Mouse (Mus musculus): ENCODE results near the gene Stx8. TPM values are rescaled to one million over a fixed set of nuclear protein-coding genes. Genes with fewer than 3 reads are reported as not detected.

The Stx8 gene
- polyA plus RNA-seq, 1 experiment from 2014 or later = 68.5 TPM

DNA sequence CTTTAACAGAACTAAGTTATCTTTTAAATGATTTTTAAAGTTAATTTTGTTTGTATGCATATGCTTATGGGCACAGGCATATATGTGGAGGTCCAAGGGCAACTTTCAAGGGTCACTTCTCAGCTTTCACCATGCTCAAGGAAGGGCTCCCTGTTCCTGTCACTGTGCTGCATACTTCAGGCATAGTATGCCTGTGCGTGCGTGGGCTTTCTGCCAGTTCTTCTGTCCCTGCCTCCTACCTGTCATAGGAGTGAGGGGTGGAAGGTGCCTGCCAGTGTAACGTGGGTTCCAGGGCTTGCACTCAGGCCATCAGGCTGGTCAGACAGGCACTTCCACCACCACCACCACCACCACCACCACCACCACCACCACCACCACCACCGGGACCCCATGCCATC lies 206.7 kb downstream of the Stx8 start:
- H3K4me2 ChIP-seq (ENCODE audit: low read depth, low read length) = no peak overlapping the region
- H3K27ac ChIP-seq (ENCODE audit: low read depth, low read length) = no peak overlapping the region
- H3K9ac ChIP-seq (replicated peaks; ENCODE audit: low read depth, low read length) = no peak overlapping the region
- no peaks in the 10 kb centered on the region for H3K36me3 ChIP-seq (ENCODE audit: control insufficient read depth, insufficient read depth, low read length)
- no peak for ATAC-seq (ENCODE audit: low read depth)
- no peaks in the 10 kb centered on the region for H3K27me3 ChIP-seq (ENCODE audit: control insufficient read depth, insufficient read depth, low read length)
- no peaks in the 10 kb centered on the region for H3K4me1 ChIP-seq (ENCODE audit: control insufficient read depth, insufficient read depth, low read length)
- WGBS = 69% methylated on average over 4 of the region's 4 CpGs
- no peaks in the 10 kb centered on the region for H3K9me3 ChIP-seq (ENCODE audit: control insufficient read depth, low read length)
- H3K4me3 ChIP-seq (ENCODE audit: low read depth, low read length) = no peak overlapping the region

DNA sequence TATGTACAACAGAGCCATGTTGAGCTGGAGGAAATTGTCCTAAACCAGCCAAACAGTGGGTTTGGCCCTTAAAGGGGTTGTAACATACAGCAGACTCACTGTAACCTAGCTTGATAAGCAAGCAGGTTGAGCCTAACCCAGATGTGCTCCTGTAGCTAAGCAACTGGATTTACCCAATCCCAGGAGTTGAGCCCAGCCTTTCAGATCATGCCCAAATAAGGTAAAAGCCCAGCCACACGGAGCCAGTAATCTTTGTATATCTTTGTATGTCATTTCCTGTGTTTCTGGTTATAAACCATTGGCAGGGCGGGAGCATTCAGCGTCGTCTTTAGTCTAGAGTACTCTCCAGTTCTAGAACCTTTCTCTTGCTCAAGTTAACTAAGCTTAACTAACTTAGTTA lies 210.6 kb downstream of the Stx8 start:
- no peaks in the 10 kb centered on the region for H3K36me3 ChIP-seq (ENCODE audit: control insufficient read depth, insufficient read depth, low read length)
- no peak overlapping the region for H3K27ac ChIP-seq (ENCODE audit: low read depth, low read length)
- no peaks in the 10 kb centered on the region for H3K9me3 ChIP-seq (ENCODE audit: control insufficient read depth, low read length)
- H3K27me3 ChIP-seq (ENCODE audit: control insufficient read depth, insufficient read depth, low read length) = no peaks in the 10 kb centered on the region
- H3K4me2 ChIP-seq (ENCODE audit: low read depth, low read length) = no peak overlapping the region
- H3K9ac ChIP-seq (replicated peaks; ENCODE audit: low read depth, low read length) = no peak overlapping the region
- WGBS = 79% methylated on average over 4 of the region's 4 CpGs
- H3K4me1 ChIP-seq (ENCODE audit: control insufficient read depth, insufficient read depth, low read length) = no peaks in the 10 kb centered on the region
- no peak for ATAC-seq (ENCODE audit: low read depth)
- H3K4me3 ChIP-seq (ENCODE audit: low read depth, low read length) = no peak overlapping the region

DNA sequence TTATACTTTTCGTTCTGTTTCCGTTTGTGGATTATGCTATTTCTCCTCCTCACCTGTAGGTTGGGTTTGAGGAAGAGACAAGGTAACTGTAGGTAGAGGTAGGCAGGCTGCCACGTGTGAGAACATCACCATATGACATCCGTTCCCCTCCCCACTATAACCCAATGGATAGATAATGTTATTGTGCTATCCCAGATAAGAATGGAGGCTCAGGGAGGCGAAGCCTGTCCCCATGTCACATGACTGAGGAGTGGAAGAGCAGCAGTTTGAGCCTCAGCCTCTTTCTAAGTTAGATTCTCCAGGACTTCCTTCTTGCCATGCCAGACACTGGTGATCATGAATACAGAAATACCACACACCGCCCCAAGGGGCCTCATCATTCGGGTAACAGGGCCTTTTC lies 211.4 kb downstream of the Stx8 start:
- H3K4me1 ChIP-seq (ENCODE audit: control insufficient read depth, insufficient read depth, low read length) = no peaks in the 10 kb centered on the region
- no peak overlapping the region for H3K4me2 ChIP-seq (ENCODE audit: low read depth, low read length)
- H3K36me3 ChIP-seq (ENCODE audit: control insufficient read depth, insufficient read depth, low read length) = no peaks in the 10 kb centered on the region
- H3K27ac ChIP-seq (ENCODE audit: low read depth, low read length) = no peak overlapping the region
- no peak overlapping the region for H3K9ac ChIP-seq (replicated peaks; ENCODE audit: low read depth, low read length)
- 78% methylated on average over 7 of the region's 7 CpGs for WGBS
- ATAC-seq (ENCODE audit: low read depth) = no peak
- no peak overlapping the region for H3K4me3 ChIP-seq (ENCODE audit: low read depth, low read length)
- H3K27me3 ChIP-seq (ENCODE audit: control insufficient read depth, insufficient read depth, low read length) = no peaks in the 10 kb centered on the region
- H3K9me3 ChIP-seq (ENCODE audit: control insufficient read depth, low read length) = no peaks in the 10 kb centered on the region

DNA sequence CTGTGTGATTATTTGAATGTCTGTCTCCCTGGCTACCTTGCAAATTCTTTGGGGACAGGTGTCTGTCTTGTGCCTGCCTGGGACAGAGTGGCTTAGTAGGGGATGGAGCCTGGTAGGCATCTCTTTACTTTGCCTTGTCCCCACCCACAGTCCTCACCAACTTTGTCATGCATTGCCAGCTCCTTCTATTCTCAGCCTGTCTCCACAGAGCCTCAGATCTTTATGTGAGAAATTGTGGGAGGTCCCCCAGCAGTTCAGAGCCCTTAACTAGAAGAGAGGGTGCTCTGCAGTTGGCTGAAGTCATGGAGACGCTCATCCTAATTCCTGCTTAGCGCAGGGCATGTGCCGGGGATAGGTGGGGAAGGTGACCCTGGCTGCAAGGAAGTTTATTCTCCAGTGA lies 219.7 kb downstream of the Stx8 start:
- 95% methylated on average over 3 of the region's 3 CpGs for WGBS
- Histone ChIP-seq H3K27ac (ENCODE audit: low read depth, low read length) (no peak overlapping the region), H3K4me1 (ENCODE audit: control insufficient read depth, insufficient read depth, low read length) (0 out of 2 replicates have a peak, but pooled peaks cover 3% of the 10 kb centered on the region), H3K4me2 (ENCODE audit: low read depth, low read length) (no peak overlapping the region), H3K27me3 (ENCODE audit: control insufficient read depth, insufficient read depth, low read length) (no peaks in the 10 kb centered on the region), H3K9ac (replicated peaks; ENCODE audit: low read depth, low read length) (no peak overlapping the region), H3K4me3 (ENCODE audit: low read depth, low read length) (no peak overlapping the region), H3K9me3 (ENCODE audit: control insufficient read depth, low read length) (no peaks in the 10 kb centered on the region), H3K36me3 (ENCODE audit: control insufficient read depth, insufficient read depth, low read length) (no peaks in the 10 kb centered on the region)
- no peak for ATAC-seq (ENCODE audit: low read depth)

DNA sequence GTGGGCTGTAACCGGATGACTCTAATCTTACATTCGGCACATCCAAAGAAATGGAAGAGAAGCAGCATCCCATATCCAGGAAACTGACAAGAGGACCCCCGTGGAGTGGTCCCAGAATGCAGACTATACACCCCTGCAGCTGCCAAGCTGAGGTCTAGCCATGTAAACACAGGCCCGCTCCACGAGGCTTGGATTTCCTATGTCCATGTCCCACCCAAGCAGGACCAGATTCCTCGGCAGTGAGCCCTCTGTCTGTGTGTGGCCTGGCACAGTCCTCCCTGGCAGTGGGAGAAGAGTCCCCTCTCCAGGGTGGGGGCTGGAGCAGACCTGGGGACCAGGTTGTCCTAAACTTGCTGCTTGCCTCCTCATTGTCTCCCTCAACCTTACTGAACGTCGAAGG lies 221.2 kb downstream of the Stx8 start:
- Histone ChIP-seq H3K27me3 (ENCODE audit: control insufficient read depth, insufficient read depth, low read length) (no peaks in the 10 kb centered on the region), H3K4me2 (ENCODE audit: low read depth, low read length) (no peak overlapping the region), H3K36me3 (ENCODE audit: control insufficient read depth, insufficient read depth, low read length) (no peaks in the 10 kb centered on the region), H3K9ac (replicated peaks; ENCODE audit: low read depth, low read length) (no peak overlapping the region), H3K4me1 (ENCODE audit: control insufficient read depth, insufficient read depth, low read length) (0 out of 2 replicates have a peak, but pooled peaks cover 3% of the 10 kb centered on the region), H3K27ac (ENCODE audit: low read depth, low read length) (no peak overlapping the region), H3K9me3 (ENCODE audit: control insufficient read depth, low read length) (no peaks in the 10 kb centered on the region), H3K4me3 (ENCODE audit: low read depth, low read length) (no peak overlapping the region)
- no peak for ATAC-seq (ENCODE audit: low read depth)
- 73% methylated on average over 8 of the region's 8 CpGs for WGBS

GRCm38 (mm10) chr11:68188695-68189201 lies 222.8 kb downstream of the Stx8 start:
- Histone ChIP-seq H3K9me3 (ENCODE audit: control insufficient read depth, low read length) (no peaks in the 10 kb centered on the region), H3K4me1 (ENCODE audit: control insufficient read depth, insufficient read depth, low read length) (0 out of 2 replicates have a peak, but pooled peaks cover 3% of the 10 kb centered on the region), H3K36me3 (ENCODE audit: control insufficient read depth, insufficient read depth, low read length) (no peaks in the 10 kb centered on the region), H3K4me3 (ENCODE audit: low read depth, low read length) (no peak overlapping the region), H3K27ac (ENCODE audit: low read depth, low read length) (no peak overlapping the region), H3K9ac (replicated peaks; ENCODE audit: low read depth, low read length) (no peak overlapping the region), H3K4me2 (ENCODE audit: low read depth, low read length) (no peak overlapping the region), H3K27me3 (ENCODE audit: control insufficient read depth, insufficient read depth, low read length) (no peaks in the 10 kb centered on the region)
- 63% methylated on average over 12 of the region's 12 CpGs for WGBS
- no peak for ATAC-seq (ENCODE audit: low read depth)

GRCm38 (mm10) chr11:68190849-68191248 lies 224.9 kb downstream of the Stx8 start:
- Histone ChIP-seq H3K4me3 (ENCODE audit: low read depth, low read length) (no peak overlapping the region), H3K9ac (replicated peaks; ENCODE audit: low read depth, low read length) (no peak overlapping the region), H3K4me2 (ENCODE audit: low read depth, low read length) (no peak overlapping the region), H3K27me3 (ENCODE audit: control insufficient read depth, insufficient read depth, low read length) (no peaks in the 10 kb centered on the region), H3K9me3 (ENCODE audit: control insufficient read depth, low read length) (no peaks in the 10 kb centered on the region), H3K4me1 (ENCODE audit: control insufficient read depth, insufficient read depth, low read length) (0 out of 2 replicates have a peak, but pooled peaks cover 3% of the 10 kb centered on the region), H3K36me3 (ENCODE audit: control insufficient read depth, insufficient read depth, low read length) (no peaks in the 10 kb centered on the region), H3K27ac (ENCODE audit: low read depth, low read length) (no peak overlapping the region)
- WGBS = 86% methylated on average over 5 of the region's 5 CpGs
- no peak for ATAC-seq (ENCODE audit: low read depth)

- ATAC-seq (ENCODE audit: low read depth) = no peak
- H3K9ac ChIP-seq (replicated peaks; ENCODE audit: low read depth, low read length) = no peak overlapping the region
- no peak overlapping the region for H3K4me2 ChIP-seq (ENCODE audit: low read depth, low read length)
- no peak overlapping the region for H3K4me3 ChIP-seq (ENCODE audit: low read depth, low read length)
- no peaks in the 10 kb centered on the region for H3K36me3 ChIP-seq (ENCODE audit: control insufficient read depth, insufficient read depth, low read length)
- H3K27ac ChIP-seq (ENCODE audit: low read depth, low read length) = no peak overlapping the region
- WGBS = 59% methylated on average over 6 of the region's 6 CpGs
- no peaks in the 10 kb centered on the region for H3K9me3 ChIP-seq (ENCODE audit: control insufficient read depth, low read length)
- H3K27me3 ChIP-seq (ENCODE audit: control insufficient read depth, insufficient read depth, low read length) = no peaks in the 10 kb centered on the region
- H3K4me1 ChIP-seq (ENCODE audit: control insufficient read depth, insufficient read depth, low read length) = no peaks in the 10 kb centered on the region
Observed at GRCm38 (mm10) chr11:68195168-68195567, 229.2 kb downstream of the Stx8 start.

DNA sequence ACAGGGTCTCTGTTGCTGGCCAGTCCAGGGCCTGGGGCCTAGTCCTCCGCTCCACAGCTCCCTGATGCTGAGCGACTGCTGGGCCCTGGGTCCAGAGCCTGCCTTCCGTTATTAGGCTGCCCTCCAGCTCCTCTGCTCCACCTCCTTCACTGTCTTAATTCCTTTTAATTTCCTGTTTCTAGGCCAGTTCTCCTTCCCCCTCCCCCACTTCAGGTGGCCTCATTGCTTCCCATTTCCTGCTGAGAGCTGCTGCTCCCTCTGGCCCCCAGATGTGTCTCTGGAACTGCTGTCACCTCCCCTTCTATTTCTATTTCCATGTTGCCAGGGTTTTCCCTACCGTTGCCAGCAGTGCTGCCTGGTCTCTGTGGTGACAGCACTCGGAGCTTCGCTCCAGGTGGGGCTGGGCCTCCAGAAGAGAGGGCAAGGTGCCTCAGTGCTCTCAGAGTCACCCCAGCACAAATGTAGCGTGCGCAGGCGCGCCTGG lies 229.7 kb downstream of the Stx8 start:
- H3K4me1 ChIP-seq (ENCODE audit: control insufficient read depth, insufficient read depth, low read length) = no peaks in the 10 kb centered on the region
- H3K4me3 ChIP-seq (ENCODE audit: low read depth, low read length) = no peak overlapping the region
- H3K36me3 ChIP-seq (ENCODE audit: control insufficient read depth, insufficient read depth, low read length) = no peaks in the 10 kb centered on the region
- peak; percentile 56; the same call in 1 of the 2 replicates for ATAC-seq (ENCODE audit: low read depth)
- H3K9me3 ChIP-seq (ENCODE audit: control insufficient read depth, low read length) = no peaks in the 10 kb centered on the region
- WGBS = 65% methylated on average over 10 of the region's 10 CpGs
- no peak overlapping the region for H3K9ac ChIP-seq (replicated peaks; ENCODE audit: low read depth, low read length)
- no peak overlapping the region for H3K27ac ChIP-seq (ENCODE audit: low read depth, low read length)
- H3K27me3 ChIP-seq (ENCODE audit: control insufficient read depth, insufficient read depth, low read length) = no peaks in the 10 kb centered on the region
- H3K4me2 ChIP-seq (ENCODE audit: low read depth, low read length) = no peak overlapping the region
